Mouse (Mus musculus): ENCODE measurements around the gene Pfkp. TPM values are rescaled to one million over a fixed set of nuclear protein-coding genes. Genes with fewer than 3 reads are reported as not detected.

The Pfkp gene
- total RNA-seq (2015) (51.1 and 66.3 TPM in 2 replicates), total RNA-seq (2017) (90.5 and 94.6 TPM in 2 replicates)

DNA sequence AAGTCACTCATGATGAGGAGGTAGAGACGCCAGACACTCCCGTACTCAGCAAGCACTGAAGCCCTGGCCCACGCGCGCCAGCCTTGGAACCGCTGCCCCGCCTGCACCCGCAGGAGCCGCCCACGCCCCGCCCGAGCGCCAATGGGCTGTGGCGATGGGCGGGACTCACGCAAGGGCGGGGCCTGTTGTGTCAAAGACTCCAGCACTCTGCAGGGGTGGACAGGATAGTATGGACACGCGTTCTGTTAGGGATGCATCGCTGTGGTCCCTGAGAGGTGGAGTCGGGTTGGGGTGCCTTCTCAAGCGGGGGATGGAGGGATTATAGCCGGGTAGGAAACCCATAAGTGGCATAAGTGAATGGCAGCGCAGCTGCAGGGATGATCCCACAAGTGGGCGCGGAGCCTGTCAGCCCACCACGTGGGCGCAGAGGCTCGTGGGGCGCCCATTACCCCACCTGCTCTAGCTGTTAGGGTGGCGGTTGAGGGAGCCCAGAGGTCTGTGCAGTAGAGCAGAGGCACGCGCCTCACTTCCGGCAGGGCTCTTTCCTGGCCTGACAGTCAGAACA is at the start of gene Pfkp:
Gene Pfkp, minus strand, starts transcription at position 109 of the 565 bp plus-strand sequence.
- peak; percentile 75 for ATAC-seq (ENCODE audit: poor library complexity, severe bottlenecking)

DNA sequence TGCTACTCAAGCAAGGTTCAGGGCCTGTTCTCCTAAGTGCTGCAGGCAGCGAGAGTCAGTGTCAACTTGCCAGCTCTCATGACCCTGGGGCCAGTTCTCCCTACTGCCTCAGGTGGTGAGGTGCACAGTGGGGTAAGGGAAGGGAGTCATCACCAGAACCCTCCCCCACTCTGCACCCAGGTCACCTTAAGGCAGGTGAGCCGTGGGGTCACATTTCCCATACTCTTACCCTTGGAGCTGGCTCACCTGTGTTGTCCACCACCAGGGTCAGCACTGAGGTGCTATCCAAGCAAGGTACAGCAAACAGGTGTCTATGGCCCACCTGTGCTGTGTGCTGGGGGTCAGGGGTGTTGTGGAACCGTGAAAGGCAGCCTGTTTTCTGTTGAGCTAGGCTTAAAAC is 42.0 kb upstream of the Pfkp start:
- ATAC-seq (ENCODE audit: poor library complexity, severe bottlenecking) = no peak

- ATAC-seq (ENCODE audit: poor library complexity, severe bottlenecking) = peak; percentile 98
Observed at GRCm38 (mm10) chr13:6689962-6690361, 41.4 kb upstream of the Pfkp start.

GRCm38 (mm10) chr13:6688790-6689433 is 40.3 kb upstream of the Pfkp start:
- ATAC-seq (ENCODE audit: poor library complexity, severe bottlenecking) = peak; percentile 63

DNA sequence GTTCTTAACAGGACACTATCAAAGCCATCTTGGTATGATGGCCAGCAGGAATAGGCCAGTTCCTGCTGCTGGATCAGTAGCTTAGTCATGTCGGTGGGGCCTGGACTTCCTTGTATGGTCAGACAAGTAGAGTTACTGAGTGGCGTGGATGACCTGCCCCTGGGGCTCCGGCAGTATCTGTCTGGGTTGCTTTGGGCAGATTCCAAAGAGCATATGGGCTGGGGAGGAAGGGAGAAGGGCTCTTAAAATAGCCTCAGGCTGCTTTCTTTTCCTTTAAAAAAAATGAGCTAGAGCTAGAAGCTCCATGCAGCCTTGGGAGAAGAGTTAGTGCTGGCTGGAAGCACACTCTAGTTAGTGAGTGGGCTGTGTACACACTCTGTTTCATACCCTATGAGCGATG is 18.3 kb upstream of the Pfkp start:
- no peak for ATAC-seq (ENCODE audit: poor library complexity, severe bottlenecking)

GRCm38 (mm10) chr13:6665506-6665905 is 16.9 kb upstream of the Pfkp start:
- no peak for ATAC-seq (ENCODE audit: poor library complexity, severe bottlenecking)

- no peak for ATAC-seq (ENCODE audit: poor library complexity, severe bottlenecking)
Observed at GRCm38 (mm10) chr13:6664216-6664615, 15.6 kb upstream of the Pfkp start.

GRCm38 (mm10) chr13:6659314-6659713 is 10.7 kb upstream of the Pfkp start:
- ATAC-seq (ENCODE audit: poor library complexity, severe bottlenecking) = no peak

DNA sequence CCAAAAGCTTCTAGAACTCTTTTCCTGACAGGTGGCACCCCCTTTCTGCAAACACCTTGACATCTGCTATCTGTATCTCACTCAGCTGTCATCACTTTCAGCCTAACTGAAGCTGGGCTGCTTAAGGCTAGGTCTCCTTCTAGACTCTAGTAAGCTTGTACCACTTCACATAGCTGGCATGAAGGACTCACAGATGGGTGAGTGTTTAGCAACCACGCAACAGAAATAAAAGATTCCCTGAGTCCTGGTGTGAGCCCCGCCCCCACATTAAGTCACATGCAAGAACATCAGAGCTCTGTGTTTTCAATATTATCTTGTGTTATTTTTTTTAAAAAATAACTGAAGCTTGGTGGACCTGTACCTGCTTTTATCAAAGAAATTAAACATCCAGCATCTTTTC is 8.7 kb upstream of the Pfkp start:
- ATAC-seq (ENCODE audit: poor library complexity, severe bottlenecking) = no peak

GRCm38 (mm10) chr13:6649542-6649941 is 965 bp upstream of the Pfkp start:
- ATAC-seq (ENCODE audit: poor library complexity, severe bottlenecking) = no peak

- no peak for ATAC-seq (ENCODE audit: poor library complexity, severe bottlenecking)
Observed at GRCm38 (mm10) chr13:6647992-6648668, 447 bp downstream of the Pfkp start.

- ATAC-seq (ENCODE audit: poor library complexity, severe bottlenecking) = peak; percentile 54
Observed at GRCm38 (mm10) chr13:6647067-6647991, 1.2 kb downstream of the Pfkp start.

DNA sequence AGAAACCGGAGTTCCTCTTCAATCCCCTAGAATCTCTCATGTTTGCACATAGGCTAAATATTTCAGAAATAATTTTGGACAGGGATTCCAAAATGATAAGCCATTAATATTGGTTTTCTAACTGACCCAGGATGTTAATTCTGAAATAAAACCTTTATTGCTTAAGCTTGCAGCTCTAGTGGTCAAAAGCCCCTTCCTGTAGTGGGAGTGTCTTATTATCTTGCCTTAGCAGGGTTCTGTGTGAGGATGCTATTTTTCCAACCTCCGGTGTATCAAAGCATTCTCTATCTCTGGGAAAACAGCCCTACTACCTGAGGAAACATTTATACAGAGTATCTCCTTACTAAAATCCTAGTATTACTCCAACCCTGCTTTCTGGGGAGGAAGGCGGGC is 1.9 kb downstream of the Pfkp start:
- no peak for ATAC-seq (ENCODE audit: poor library complexity, severe bottlenecking)

GRCm38 (mm10) chr13:6646266-6646665 is 2.3 kb downstream of the Pfkp start:
- ATAC-seq (ENCODE audit: poor library complexity, severe bottlenecking) = no peak

DNA sequence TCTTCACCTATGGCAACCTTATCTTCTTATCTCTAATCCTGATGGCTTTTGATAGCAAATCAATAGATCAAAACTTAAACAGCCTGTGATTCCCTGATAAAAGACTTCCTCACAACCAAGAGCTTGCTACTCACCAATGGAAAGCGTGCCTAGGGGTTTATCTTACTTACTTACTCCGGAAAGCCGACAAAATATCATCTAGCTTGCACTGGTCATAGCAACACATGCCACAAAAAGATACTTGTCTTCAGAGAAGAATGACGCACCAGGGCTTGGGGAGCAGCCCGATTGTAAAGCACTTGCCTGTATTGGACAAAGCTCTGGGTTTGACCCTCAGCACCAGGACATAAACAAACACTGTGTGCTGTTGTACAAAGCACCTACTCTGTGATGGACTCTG is 4.6 kb downstream of the Pfkp start:
- ATAC-seq (ENCODE audit: poor library complexity, severe bottlenecking) = no peak

DNA sequence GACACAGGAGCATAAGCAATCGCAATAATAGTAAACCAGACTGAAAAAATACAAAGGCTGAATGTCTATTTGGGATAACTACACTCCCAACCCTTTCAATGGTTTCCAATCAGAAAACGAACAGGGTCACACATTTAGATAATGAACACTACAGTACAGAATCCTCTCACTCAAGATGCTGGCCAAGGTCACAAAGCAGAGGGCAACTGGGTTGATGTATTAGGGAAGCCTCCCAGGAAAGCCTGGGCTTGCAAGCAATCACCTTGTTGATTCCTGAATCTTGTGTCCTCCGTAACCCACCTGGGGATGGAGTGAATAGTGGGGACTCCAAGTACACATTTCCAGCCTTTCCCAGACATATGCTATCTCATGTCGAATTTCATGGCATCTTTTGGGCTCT is 5.6 kb downstream of the Pfkp start:
- no peak for ATAC-seq (ENCODE audit: poor library complexity, severe bottlenecking)

- ATAC-seq (ENCODE audit: poor library complexity, severe bottlenecking) = peak; percentile 60
Observed at GRCm38 (mm10) chr13:6642453-6642852, 6.1 kb downstream of the Pfkp start.

DNA sequence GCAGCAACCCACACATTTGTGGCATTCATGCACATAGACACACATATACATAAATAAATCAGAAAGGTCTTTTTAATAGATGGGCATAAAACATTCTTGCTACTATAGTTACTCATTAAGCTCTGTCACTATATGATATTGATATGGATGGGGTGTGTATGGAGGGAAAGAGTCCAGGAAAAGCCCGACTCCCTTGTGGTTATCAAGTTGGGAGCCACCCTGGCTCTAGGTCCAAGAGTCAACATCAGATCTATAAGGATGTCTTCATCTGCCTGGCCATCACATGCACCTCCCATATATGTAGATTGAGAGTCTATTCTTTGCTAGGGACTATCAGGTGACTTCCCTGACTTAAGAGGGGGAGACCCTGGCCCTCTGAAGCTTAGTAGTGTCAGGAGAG is 7.1 kb downstream of the Pfkp start:
- no peak for ATAC-seq (ENCODE audit: poor library complexity, severe bottlenecking)

DNA sequence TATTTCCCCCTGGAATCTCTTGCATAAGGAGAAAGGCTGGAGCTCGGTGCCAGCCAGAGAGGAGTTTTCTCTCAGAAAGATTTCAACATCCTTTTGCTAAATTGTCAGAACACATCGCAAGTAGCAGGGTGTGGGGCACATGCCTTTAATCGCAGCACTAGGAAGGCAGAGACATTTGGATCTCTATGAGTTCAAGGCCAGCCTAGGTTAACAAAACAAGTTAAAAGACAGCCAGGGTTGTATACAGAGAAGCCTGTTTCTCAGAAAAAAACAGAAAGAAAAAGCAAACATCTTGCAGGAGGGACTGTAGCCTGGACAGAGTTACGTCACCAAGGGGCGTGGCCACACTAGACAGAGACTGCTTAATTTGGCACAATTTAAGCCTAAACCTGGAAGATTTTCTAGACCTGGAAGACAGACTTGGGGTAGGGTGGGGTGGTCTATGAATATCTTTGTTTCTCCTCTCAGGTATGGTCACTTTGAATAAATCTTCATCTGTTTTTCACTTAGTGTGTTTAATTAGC is 9.0 kb downstream of the Pfkp start:
- ATAC-seq (ENCODE audit: poor library complexity, severe bottlenecking) = no peak

DNA sequence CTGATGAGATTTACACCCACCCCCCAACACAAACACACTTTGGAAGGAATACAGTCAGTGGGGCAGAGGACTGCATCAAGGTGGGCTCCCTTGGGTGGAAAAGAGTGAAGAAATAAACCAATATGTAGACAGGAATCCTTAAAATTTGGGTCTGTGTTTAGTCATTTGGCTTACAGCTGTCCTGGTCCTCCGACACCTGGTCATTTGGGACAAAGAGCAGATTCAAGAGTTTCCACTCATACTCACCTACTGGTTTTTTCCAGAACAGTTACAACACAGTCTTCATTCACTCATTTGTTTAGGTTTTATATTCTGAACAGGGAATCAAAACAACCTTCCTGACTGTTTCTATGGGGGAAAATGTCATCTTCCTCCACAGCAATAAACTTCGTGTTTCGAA is 9.6 kb downstream of the Pfkp start:
- ATAC-seq (ENCODE audit: poor library complexity, severe bottlenecking) = no peak

- ATAC-seq (ENCODE audit: poor library complexity, severe bottlenecking) = no peak
Observed at GRCm38 (mm10) chr13:6638425-6638824, 10.2 kb downstream of the Pfkp start.
